Mouse (Mus musculus): ENCODE data around the gene Mcf2l.

GRCm38 (mm10) chr8:12833616-12834015 lies 40.0 kb upstream of the Mcf2l start:
- no peak for TF ChIP-seq GATA2 (IDR thresholded peaks at IDR 0.05; ENCODE audit: borderline replicate concordance, low read depth, low read length)
- no peak for TF ChIP-seq CTCF (IDR thresholded peaks at IDR 0.05; ENCODE audit: low read depth, low read length)
- no peak for TF ChIP-seq TAL1 (conservative IDR thresholded peaks at IDR 0.05; ENCODE audit: low read depth, low read length)

Measured in G1E (cell line).